Mouse (Mus musculus) heart, postnatal 0 days (tissue): ENCODE results near the gene Pilrb2.
"Not testable (repeated sequence)": the region's sequence is repeated elsewhere in the genome, so short reads cannot be mapped to it uniquely, and the experiment has no call there.

Source experiments
- CTCF ChIP-seq: IDR thresholded peaks from 2 replicates; pipeline ENCODE4 v1.5.1; 2016; ENCODE audit warnings: antibody characterized with exemption, control low read depth, low read depth
- EP300 ChIP-seq: IDR thresholded peaks from 2 replicates; pipeline ENCODE4 v1.6.1; 2016; ENCODE audit warnings: antibody characterized with exemption, low read depth

GRCm38 (mm10) chr5:137854907-137855306 is 16.7 kb downstream of the Pilrb2 start:
- TF ChIP-seq CTCF, EP300: not testable (repeated sequence)
